Mouse (Mus musculus): ENCODE data around the gene Rab15. TPM values are rescaled to one million over a fixed set of nuclear protein-coding genes. Genes with fewer than 3 reads are reported as not detected.
"Not testable (repeated sequence)": the region's sequence is repeated elsewhere in the genome, so short reads cannot be mapped to it uniquely, and the experiment has no call there.

Rab15 gene
- total RNA-seq, 1 experiment from 2014 or later = not detected

DNA sequence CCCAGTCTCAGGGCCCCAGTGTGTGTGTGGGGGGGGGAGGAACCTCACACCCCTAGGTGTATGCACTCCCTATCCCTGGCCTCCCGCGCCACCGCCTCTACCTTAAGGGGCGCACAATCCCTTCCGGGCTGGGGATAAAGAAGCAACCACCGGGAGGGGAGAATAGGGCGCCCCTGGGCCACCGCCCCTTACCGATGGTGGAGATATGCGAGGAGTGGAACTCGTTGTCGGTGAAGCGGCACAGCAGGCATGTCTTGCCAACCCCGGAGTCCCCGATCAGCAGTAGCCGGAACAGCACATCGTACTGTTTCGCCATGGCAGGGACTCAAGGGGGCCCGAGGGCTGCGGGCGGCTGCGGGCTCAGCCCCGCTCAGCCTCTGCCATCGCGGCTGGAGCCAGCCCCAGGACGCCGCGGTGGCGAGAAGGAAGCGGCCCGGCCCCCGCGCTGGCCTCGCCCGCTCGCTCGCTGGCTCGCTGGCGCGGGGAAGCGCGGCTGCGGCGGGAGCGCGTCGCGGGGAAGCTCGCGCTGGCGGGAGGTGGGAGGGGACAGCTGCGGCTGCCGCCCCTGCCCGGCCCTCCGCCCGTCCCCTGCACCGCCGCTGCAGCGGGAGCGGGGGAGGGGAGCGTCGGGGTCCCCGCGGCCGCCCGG lies 582 bp downstream of the Rab15 start:
- no peak for ATAC-seq (replicated peaks; ENCODE audit: insufficient number of reproducible peaks, low FRiP score, low TSS enrichment, poor library complexity, severe bottlenecking)

DNA sequence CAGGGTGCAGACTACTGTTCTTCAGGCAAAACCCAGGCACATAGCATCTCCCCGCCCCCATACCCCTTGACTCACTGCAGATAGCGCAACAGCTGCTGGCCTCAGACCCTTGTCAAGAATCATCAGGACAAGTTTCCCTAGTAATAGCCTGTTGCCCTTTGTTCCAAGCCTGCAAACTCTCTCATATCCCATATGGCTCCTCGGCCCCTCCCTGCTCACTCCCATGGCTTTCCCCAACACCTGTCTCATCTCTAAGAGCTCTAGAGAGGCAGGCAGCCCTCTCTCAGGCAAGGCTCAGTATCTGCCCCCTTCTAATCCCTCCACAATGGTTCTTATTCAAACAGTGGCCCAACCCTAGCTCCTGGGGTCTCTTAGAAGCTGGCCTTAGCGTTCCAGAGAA lies 2.1 kb downstream of the Rab15 start:
- no peak for ATAC-seq (replicated peaks; ENCODE audit: insufficient number of reproducible peaks, low FRiP score, low TSS enrichment, poor library complexity, severe bottlenecking)

DNA sequence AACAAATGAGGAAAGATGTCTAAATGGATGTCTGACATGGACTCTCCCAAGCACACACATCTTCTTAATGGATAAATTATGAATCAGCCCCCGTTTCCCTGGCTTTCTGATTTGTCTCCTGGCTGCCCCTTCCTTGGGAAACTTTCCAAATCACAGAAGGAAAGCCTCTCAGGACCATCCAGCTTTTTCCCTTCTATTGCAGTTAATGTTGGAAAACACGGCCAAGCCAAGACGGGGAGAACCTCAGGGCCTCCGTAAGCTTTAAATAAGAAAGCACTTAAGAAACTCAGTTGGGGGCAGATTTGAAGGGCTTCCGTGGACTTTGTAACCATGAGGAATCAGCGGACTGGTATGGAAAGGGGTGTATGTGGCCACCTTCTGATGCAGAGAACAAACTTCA lies 2.9 kb downstream of the Rab15 start:
- no peak for ATAC-seq (replicated peaks; ENCODE audit: insufficient number of reproducible peaks, low FRiP score, low TSS enrichment, poor library complexity, severe bottlenecking)

DNA sequence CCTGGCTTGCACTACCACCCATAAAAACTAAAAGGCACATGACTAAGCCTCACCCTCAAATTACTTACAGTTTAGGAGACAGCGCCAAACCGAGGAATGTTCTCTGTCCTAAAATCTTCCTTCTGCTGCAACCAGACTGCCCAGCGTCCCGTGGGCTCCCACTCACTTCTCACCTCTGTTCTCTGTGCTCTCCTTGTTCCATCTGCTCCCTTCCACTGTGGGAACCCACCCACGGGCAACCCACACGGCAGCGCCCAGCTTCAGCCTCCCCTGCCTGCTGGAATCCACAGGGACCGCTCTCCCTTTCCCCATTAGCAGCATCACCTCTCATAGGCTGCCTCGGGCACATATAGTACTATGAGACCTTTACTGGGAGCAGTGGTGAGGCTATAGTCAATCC lies 3.8 kb downstream of the Rab15 start:
- ATAC-seq (replicated peaks; ENCODE audit: insufficient number of reproducible peaks, low FRiP score, low TSS enrichment, poor library complexity, severe bottlenecking) = no peak

DNA sequence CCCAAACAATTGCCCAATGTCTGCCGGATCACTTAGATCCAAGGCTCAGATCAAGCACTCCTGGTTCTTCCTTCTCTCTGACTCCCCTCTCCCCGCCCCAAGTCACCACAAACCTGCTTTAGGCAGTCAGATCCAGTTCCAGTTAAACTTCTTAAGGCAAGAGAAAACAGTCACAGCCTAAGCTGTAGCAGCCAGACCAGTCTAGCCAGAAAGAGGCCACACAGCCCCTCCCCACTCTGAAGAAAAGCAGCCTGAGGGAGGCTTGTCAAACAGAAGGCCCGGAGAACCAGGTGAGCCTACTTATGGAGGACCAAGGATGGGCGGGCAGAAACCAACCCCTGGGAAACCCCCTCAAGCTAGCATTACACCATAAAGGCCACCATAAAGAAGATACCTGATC lies 4.6 kb downstream of the Rab15 start:
- ATAC-seq (replicated peaks; ENCODE audit: insufficient number of reproducible peaks, low FRiP score, low TSS enrichment, poor library complexity, severe bottlenecking) = no peak

GRCm38 (mm10) chr12:76817176-76817575 lies 5.5 kb downstream of the Rab15 start:
- no peak for ATAC-seq (replicated peaks; ENCODE audit: insufficient number of reproducible peaks, low FRiP score, low TSS enrichment, poor library complexity, severe bottlenecking)

- ATAC-seq (replicated peaks; ENCODE audit: insufficient number of reproducible peaks, low FRiP score, low TSS enrichment, poor library complexity, severe bottlenecking) = no peak
Measured at GRCm38 (mm10) chr12:76816720-76817119, 6.0 kb downstream of the Rab15 start.

DNA sequence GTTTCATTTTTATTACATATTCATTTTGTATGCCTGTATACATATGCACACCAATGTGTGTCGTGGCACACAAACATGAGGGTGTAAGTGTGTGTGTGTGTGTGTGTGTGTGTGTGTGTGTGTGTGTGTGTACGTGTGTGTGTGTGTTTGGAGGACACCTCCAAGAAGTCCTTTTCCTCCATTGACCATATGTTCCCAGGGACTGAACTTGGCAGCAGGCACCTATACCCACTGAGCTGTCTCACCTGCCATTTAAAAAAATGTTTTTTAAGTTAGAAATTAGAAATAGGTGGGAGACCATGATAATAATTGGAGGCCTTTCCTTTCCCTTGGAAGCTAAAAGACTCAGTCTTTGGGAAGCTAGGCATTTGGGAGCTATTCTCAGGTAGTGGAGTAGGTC lies 8.6 kb downstream of the Rab15 start:
- no peak for ATAC-seq (replicated peaks; ENCODE audit: insufficient number of reproducible peaks, low FRiP score, low TSS enrichment, poor library complexity, severe bottlenecking)

- no peak for ATAC-seq (replicated peaks; ENCODE audit: insufficient number of reproducible peaks, low FRiP score, low TSS enrichment, poor library complexity, severe bottlenecking)
Measured at GRCm38 (mm10) chr12:76813543-76813942, 9.2 kb downstream of the Rab15 start.

DNA sequence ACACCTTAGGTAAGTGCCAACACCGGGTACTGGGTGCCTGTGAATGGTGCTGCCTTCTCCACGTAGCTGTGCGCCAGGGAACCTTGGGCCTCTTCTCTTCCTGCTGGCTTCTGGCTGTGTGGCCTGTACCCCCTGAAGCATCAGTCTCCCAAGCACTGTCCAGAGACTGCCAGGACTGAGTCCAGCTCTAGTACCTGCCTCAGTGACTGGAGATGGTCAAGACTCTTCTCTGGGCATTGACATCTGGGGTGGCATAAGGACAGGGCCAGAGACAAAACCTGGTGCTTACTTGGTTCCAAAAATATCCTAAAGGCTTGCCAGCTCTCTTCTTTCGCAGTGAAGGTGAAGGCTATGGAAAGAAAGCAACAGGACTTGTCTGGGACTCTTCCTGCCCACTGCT lies 11.7 kb downstream of the Rab15 start:
- no peak for ATAC-seq (replicated peaks; ENCODE audit: insufficient number of reproducible peaks, low FRiP score, low TSS enrichment, poor library complexity, severe bottlenecking)

GRCm38 (mm10) chr12:76810491-76810890 lies 12.2 kb downstream of the Rab15 start:
- ATAC-seq (replicated peaks; ENCODE audit: insufficient number of reproducible peaks, low FRiP score, low TSS enrichment, poor library complexity, severe bottlenecking) = no peak

- ATAC-seq (replicated peaks; ENCODE audit: insufficient number of reproducible peaks, low FRiP score, low TSS enrichment, poor library complexity, severe bottlenecking) = no peak
Measured at GRCm38 (mm10) chr12:76807796-76808195, 14.9 kb downstream of the Rab15 start.

- ATAC-seq (replicated peaks; ENCODE audit: insufficient number of reproducible peaks, low FRiP score, low TSS enrichment, poor library complexity, severe bottlenecking) = no peak
Measured at GRCm38 (mm10) chr12:76805056-76805811, 17.5 kb downstream of the Rab15 start.

DNA sequence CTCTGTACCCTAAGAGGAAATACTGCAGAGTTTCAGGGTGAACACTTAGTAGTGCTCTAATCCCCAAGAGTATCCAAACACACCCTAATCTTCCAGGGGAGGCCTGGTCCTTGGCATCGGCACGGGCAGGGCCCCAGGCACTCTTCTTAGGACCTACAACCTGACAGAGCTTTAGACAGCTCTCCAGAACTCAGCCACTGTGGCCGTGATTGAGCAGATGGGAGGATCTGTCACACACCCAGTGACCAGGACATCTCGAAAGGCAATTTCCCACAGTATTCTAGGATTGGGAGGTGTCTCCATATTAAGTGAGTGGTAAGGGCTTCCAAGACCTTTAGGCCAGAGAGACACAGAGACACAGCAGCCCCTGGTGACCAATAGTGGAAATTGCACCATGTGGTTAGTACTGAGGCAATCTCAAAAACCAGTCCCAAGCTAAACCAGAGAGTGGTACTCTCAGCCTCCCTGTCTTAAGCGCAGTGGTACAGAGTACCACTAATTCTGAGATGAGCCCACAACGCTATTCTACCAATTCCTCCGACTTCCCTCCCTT lies 18.9 kb downstream of the Rab15 start:
- ATAC-seq (replicated peaks; ENCODE audit: insufficient number of reproducible peaks, low FRiP score, low TSS enrichment, poor library complexity, severe bottlenecking) = no peak

DNA sequence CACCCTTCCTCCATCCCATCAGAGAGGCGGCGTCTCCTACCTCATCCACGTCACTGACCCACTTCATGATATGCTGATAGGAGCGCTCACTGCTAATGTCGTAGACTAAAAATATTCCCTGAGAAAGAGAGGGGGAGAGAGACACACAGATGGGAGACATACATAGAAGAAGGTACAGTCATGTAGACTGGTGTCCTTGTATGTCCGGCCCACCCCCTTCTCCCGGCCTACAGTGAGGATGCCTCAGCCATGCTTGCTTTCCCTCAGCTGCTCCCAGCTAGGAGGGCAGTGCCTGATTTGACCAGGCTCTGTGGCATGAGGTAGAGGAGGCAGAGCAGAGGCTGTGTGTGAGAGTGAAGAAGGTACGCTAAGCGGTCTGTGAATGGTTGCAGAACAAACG lies 19.7 kb downstream of the Rab15 start:
- no peak for ATAC-seq (replicated peaks; ENCODE audit: insufficient number of reproducible peaks, low FRiP score, low TSS enrichment, poor library complexity, severe bottlenecking)

DNA sequence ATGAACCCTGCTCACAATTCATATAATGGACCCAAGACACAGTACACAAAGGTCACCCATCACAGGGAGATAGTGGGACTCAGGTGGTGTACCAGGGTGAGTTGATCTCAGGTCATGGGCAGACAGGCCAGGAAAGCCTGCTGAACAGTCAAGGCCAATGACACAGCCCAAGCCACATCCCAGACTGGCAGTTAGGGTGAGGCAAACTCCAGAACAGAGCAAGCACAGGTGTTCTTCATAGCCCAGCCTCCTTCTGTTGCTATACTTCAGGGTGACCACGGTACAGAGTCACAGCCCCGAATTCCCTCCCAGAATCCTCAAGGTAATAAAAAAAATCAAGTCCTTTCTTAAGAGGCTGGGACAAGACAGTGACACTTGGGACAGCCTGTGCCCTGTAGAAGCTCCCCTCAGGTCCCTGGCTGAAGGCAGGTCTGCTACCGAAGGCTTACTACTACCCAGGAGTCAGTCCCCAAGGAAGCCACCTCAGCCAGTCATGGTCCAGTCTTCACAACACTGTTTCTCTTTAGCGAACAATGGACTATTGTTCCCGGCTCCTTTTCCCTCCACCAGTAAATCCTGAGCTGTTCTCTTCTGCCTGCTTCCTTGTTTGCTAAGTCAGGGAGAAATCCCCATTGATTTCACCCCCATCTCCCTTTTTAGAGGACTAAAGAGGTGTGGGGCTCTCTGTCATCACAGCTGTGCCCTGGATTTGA lies 24.5 kb downstream of the Rab15 start:
- ATAC-seq (replicated peaks; ENCODE audit: insufficient number of reproducible peaks, low FRiP score, low TSS enrichment, poor library complexity, severe bottlenecking) = no peak

DNA sequence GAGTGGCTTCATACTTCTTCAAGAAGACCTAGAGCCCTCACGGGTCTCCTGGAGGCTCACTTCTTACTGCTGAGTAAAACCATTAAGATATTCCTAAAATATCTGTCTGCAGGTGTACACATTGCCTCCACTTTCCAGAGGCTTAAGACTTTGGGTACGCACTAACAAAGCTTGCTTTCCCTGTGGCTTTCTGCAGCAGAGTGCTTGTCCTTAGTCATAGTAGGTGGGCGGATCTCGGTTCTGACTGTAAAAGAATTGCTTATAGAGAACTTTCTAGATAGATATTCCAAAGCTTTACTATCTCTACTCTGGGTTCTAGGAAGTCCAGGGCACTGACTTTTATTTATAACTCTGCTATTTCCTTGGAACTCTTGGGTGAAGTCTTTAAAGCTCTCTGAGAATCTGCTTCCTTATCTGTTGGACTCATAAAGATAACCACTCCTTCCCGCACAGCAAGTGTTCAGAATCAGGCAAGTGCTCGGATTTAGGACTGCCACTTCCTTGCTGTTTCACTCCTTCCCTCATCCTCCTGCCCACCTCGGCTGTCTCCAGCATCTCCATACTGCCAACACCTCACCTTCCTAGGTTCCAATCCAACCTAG lies 25.7 kb downstream of the Rab15 start:
- ATAC-seq (replicated peaks; ENCODE audit: insufficient number of reproducible peaks, low FRiP score, low TSS enrichment, poor library complexity, severe bottlenecking) = no peak

DNA sequence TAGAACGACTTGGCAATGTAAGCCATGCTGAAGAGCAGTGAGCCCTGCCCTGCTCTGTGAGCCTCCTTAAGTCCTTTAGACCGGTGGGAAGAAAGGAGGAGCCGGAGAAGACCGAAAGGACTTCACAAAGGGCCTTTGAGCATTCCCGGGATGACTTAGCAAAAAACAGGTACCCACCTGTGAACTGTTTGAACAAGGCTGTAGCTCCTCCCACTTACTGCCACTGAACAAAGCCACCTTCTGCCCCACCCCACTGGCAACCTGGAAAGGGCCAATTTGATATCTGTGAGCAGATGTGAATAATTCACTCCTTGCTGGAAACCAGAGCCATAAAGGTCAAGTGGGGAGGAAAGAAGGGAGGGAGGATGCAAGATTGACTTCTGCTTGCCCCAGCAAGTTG lies 27.4 kb downstream of the Rab15 start, which contains the start of gene Gpx2:
TSS of gene Gpx2 (minus strand) at position 205 of the 400 bp plus-strand sequence.
- no peak for ATAC-seq (replicated peaks; ENCODE audit: insufficient number of reproducible peaks, low FRiP score, low TSS enrichment, poor library complexity, severe bottlenecking)

- ATAC-seq (replicated peaks; ENCODE audit: insufficient number of reproducible peaks, low FRiP score, low TSS enrichment, poor library complexity, severe bottlenecking) = not testable (repeated sequence)
Measured at GRCm38 (mm10) chr12:76792540-76792939, 30.2 kb downstream of the Rab15 start.
